10 mouse cellular contexts compared by ENCODE assay signal in genomic region chr14:32472996-32473395, GRCm38 (mm10). TPM values are rescaled to one million over a fixed set of nuclear protein-coding genes. Genes with fewer than 3 reads are reported as not detected.
DNase-seq lines count a peak whose midpoint lies in the region; ATAC-seq lines count a peak whose summit lies in the region.
"Had no signal": no experiment of that assay in that cellular context is flagged by ENCODE, and none has a peak within 500 bp of the region (broad histone marks: within the 10 kb centered on the region; RNA-seq: fewer than 3 reads in every experiment).

No protein-coding gene starts in this region.

- H3K9me3 ChIP-seq in heart, embryonic 10.5 days = no peaks in the 10 kb centered on the region
- no peaks in the 10 kb centered on the region for H3K9me3 ChIP-seq in stomach, embryonic 16.5 days (replicated peaks; ENCODE audit: control insufficient read depth, low read length)
- H3K9me3 ChIP-seq: limb, embryonic 15.5 days had no signal

- no peaks in the 10 kb centered on the region for H3K36me3 ChIP-seq in heart, embryonic 10.5 days
- no peaks in the 10 kb centered on the region for H3K36me3 ChIP-seq in stomach, embryonic 16.5 days (ENCODE audit: control insufficient read depth, insufficient read depth, low read length)
- H3K36me3 ChIP-seq: limb, embryonic 15.5 days had no signal

- H3K27me3 ChIP-seq in heart, embryonic 10.5 days (ENCODE audit: insufficient read depth, poor library complexity, severe bottlenecking) = peaks cover 12% of the 10 kb centered on the region
- H3K27me3 ChIP-seq in stomach, embryonic 16.5 days (ENCODE audit: control insufficient read depth, insufficient read depth, low read length) = no peaks in the 10 kb centered on the region; the same call in 1 of the 2 replicates

- peak; percentile 11 to 49 for DNase-seq in heart, adult 18-20 months
- no peak for DNase-seq in heart, embryonic 10.5 days (ENCODE audit: low spot score)
- DNase-seq in Muller cell, postnatal 12 days (ENCODE audit: inconsistent ontology term) = peak; percentile 51
- DNase-seq in cerebellum, postnatal 36 days = peak; percentile 75 to 78
- peak; percentile 52 for DNase-seq in layer of hippocampus, adult 9-10 months (ENCODE audit: low spot score)

- WGBS in heart, embryonic 10.5 days = 12% methylated on average over 4 of the region's 4 CpGs
- 7% methylated on average over 4 of the region's 4 CpGs for WGBS in stomach, embryonic 16.5 days

- H3K4me2 ChIP-seq in stomach, embryonic 16.5 days (ENCODE audit: low read depth, low read length) = no peak overlapping the region
- H3K4me2 ChIP-seq: limb, embryonic 15.5 days had no signal

- H3K4me3 ChIP-seq in heart, embryonic 10.5 days = no peak overlapping the region
- H3K4me3 ChIP-seq in stomach, embryonic 16.5 days (replicated peaks; ENCODE audit: low read length) = no peak overlapping the region
- H3K4me3 ChIP-seq: limb, embryonic 15.5 days had no signal

- H3K9ac ChIP-seq in stomach, embryonic 16.5 days (ENCODE audit: low read length) = no peak overlapping the region
- H3K9ac ChIP-seq: limb, embryonic 15.5 days had no signal

- H3K4me1 ChIP-seq in heart, embryonic 10.5 days = no peaks in the 10 kb centered on the region
- no peaks in the 10 kb centered on the region for H3K4me1 ChIP-seq in stomach, embryonic 16.5 days (ENCODE audit: control insufficient read depth, insufficient read depth, low read length)
- H3K4me1 ChIP-seq: limb, embryonic 15.5 days had no signal

- H3K27ac ChIP-seq in heart, embryonic 10.5 days = no peak overlapping the region
- H3K27ac ChIP-seq in stomach, embryonic 16.5 days (ENCODE audit: low read length) = no peak overlapping the region
- H3K27ac ChIP-seq: limb, embryonic 15.5 days had no signal

- peak; percentile 35; the same call in 1 of the 2 replicates for ATAC-seq in granulocyte monocyte progenitor cell, adult 5-6 weeks (replicated peaks; ENCODE audit: poor library complexity, severe bottlenecking)
- peak; percentile 64 for ATAC-seq in megakaryocyte progenitor cell, adult 5-6 weeks (replicated peaks; ENCODE audit: poor library complexity)
- peak; percentile 21; the same call in 1 of the 2 replicates for ATAC-seq in stomach, embryonic 16.5 days (ENCODE audit: insufficient read depth, low FRiP score)
- ATAC-seq: Patski had no signal

RNA-seq across cellular contexts. Expression of gene Chat, which starts 7.2 kb away (rescaled TPM):
- not detected for total RNA-seq in heart, adult 18-20 months (2021)
- polyA plus RNA-seq in heart, embryonic 10.5 days (2016; fragmentation: Nextera tagmentation; extraction: Ambion mirVana) = 0.06 and 0.10 TPM in 2 replicates
- not detected in 2 replicates for total RNA-seq in granulocyte monocyte progenitor cell, adult 5-6 weeks (2014; fragmentation: Nextera tagmentation)
- not detected in 2 replicates for total RNA-seq in granulocyte monocyte progenitor cell, adult 5-6 weeks (2017)
- not detected in 2 replicates for total RNA-seq in megakaryocyte progenitor cell, adult 5-6 weeks (2015)
- total RNA-seq in megakaryocyte progenitor cell, adult 5-6 weeks (2017) = not detected in 2 replicates
- polyA plus RNA-seq in stomach, embryonic 16.5 days (2015; fragmentation: Nextera tagmentation; extraction: Ambion mirVana) = 0.76 and 0.95 TPM in 2 replicates
- polyA plus RNA-seq: limb, embryonic 15.5 days; Patski had no signal

RNA-seq across cellular contexts. Expression of gene Slc18a3, which starts 8.3 kb away (rescaled TPM):
- not detected for total RNA-seq in heart, adult 18-20 months (2021)
- 0.06 and 0.24 TPM in 2 replicates for polyA plus RNA-seq in heart, embryonic 10.5 days (2016; fragmentation: Nextera tagmentation; extraction: Ambion mirVana)
- not detected in 2 replicates for total RNA-seq in granulocyte monocyte progenitor cell, adult 5-6 weeks (2014; fragmentation: Nextera tagmentation)
- not detected in 2 replicates for total RNA-seq in granulocyte monocyte progenitor cell, adult 5-6 weeks (2017)
- not detected in 2 replicates for total RNA-seq in megakaryocyte progenitor cell, adult 5-6 weeks (2015)
- not detected in 2 replicates for total RNA-seq in megakaryocyte progenitor cell, adult 5-6 weeks (2017)
- 4.5 and 4.8 TPM in 2 replicates for polyA plus RNA-seq in stomach, embryonic 16.5 days (2015; fragmentation: Nextera tagmentation; extraction: Ambion mirVana)
- polyA plus RNA-seq: Patski had no signal

RNA-seq across cellular contexts. Expression of gene Ercc6, which starts 40.3 kb away (rescaled TPM):
- total RNA-seq in heart, adult 18-20 months (2021) = 1 to 10 TPM; 3.2 to 3.3 TPM
- polyA plus RNA-seq in heart, embryonic 10.5 days (2016; fragmentation: Nextera tagmentation; extraction: Ambion mirVana) = 16.5 and 23.5 TPM in 2 replicates
- total RNA-seq in granulocyte monocyte progenitor cell, adult 5-6 weeks (2014; fragmentation: Nextera tagmentation) = 26.8 TPM in 2 replicates
- total RNA-seq in granulocyte monocyte progenitor cell, adult 5-6 weeks (2017) = 28.2 and 29.3 TPM in 2 replicates
- total RNA-seq in megakaryocyte progenitor cell, adult 5-6 weeks (2015) = 18.2 and 21.2 TPM in 2 replicates
- total RNA-seq in megakaryocyte progenitor cell, adult 5-6 weeks (2017) = 19.9 and 27.7 TPM in 2 replicates
- 14.7 and 18.7 TPM in 2 replicates for polyA plus RNA-seq in stomach, embryonic 16.5 days (2015; fragmentation: Nextera tagmentation; extraction: Ambion mirVana)

Comparison
In these comparisons a context has a peak if more than half of its experiments do, and no peak if none do; other contexts are left out.
1. RNA of gene Ercc6, which starts 40.3 kb away (total RNA-seq): 26.8 to 29.3 TPM in granulocyte monocyte progenitor cell, adult 5-6 weeks and 18.2 to 27.7 TPM in megakaryocyte progenitor cell, adult 5-6 weeks; 3.2 to 3.3 TPM in heart, adult 18-20 months; every median in the first group is over 4 times any median in the second.
2. Peak in every context shown above with its lines, with median percentiles within 50 percentile points of each other: ATAC-seq.